Mouse (Mus musculus) brown adipose tissue, adult 24 weeks (tissue): ENCODE measurements around the gene Birc5. TPM values are rescaled to one million over a fixed set of nuclear protein-coding genes. Genes with fewer than 3 reads are reported as not detected.

Source experiments
- H3K27ac ChIP-seq: fragments of 200-500 bp; replicated peaks from 2 replicates; pipeline ENCODE4 v1.5.1; 2012; ENCODE audit warnings: low read depth, mild to moderate bottlenecking, low read length
- H3K4me1 ChIP-seq: fragments of 200-500 bp; 2 replicates; pipeline ENCODE4 v1.6.1; 2012; ENCODE audit warnings: low read length, mixed read lengths; ENCODE audit not compliant: control insufficient read depth, insufficient read depth, insufficient read length
- H3K4me3 ChIP-seq: fragments of 200-500 bp; 2 replicates; pipeline ENCODE4 v1.5.1; 2012; ENCODE audit warnings: low read depth, mild to moderate bottlenecking, low read length, moderate library complexity; ENCODE audit not compliant: insufficient read depth
- polyA plus RNA-seq: library from polyadenylated mRNA; stranded (reverse); fragments of >200 nt; gene quantifications from 2 replicates; pipeline ENCODE4 v1.2.4, GENCODE M21; 2012; ENCODE audit not compliant: missing spikeins, insufficient read depth, insufficient read length

Gene Birc5
- polyA plus RNA-seq, 1 experiment, result 1.1 TPM

GRCm38 (mm10) chr11:117858392-117858791 lies 9.3 kb downstream of the Birc5 start:
- Histone ChIP-seq H3K27ac (no peak overlapping the region), H3K4me1 (no peaks in the 10 kb centered on the region), H3K4me3 (no peak overlapping the region)

GRCm38 (mm10) chr11:117860601-117861000 lies 11.6 kb downstream of the Birc5 start, which contains the start of gene Tmem235:
Gene Tmem235 (plus strand): TSS chr11:117860752.
- H3K4me3 ChIP-seq, result no peak within 1 kb of the TSS
- H3K4me1 ChIP-seq, result no peaks in the 10 kb centered on the region
- no peak within 1 kb of the TSS for H3K27ac ChIP-seq

- Histone ChIP-seq H3K27ac (no peak overlapping the region), H3K4me3 (no peak overlapping the region), H3K4me1 (no peaks in the 10 kb centered on the region)
Observed at GRCm38 (mm10) chr11:117863174-117863856, 14.3 kb downstream of the Birc5 start.

- no peak overlapping the region for H3K4me3 ChIP-seq
- H3K27ac ChIP-seq, result no peak overlapping the region
- H3K4me1 ChIP-seq, result no peaks in the 10 kb centered on the region
Observed at GRCm38 (mm10) chr11:117864805-117865204, 15.8 kb downstream of the Birc5 start.

GRCm38 (mm10) chr11:117865988-117866387 lies 16.9 kb downstream of the Birc5 start:
- no peak overlapping the region for H3K27ac ChIP-seq
- H3K4me1 ChIP-seq, result no peaks in the 10 kb centered on the region
- H3K4me3 ChIP-seq, result no peak overlapping the region

- Histone ChIP-seq H3K4me3 (no peak overlapping the region), H3K4me1 (no peaks in the 10 kb centered on the region), H3K27ac (no peak overlapping the region)
Observed at GRCm38 (mm10) chr11:117870688-117871365, 21.8 kb downstream of the Birc5 start.

GRCm38 (mm10) chr11:117871376-117871775 lies 22.3 kb downstream of the Birc5 start:
- Histone ChIP-seq H3K4me1 (no peaks in the 10 kb centered on the region), H3K27ac (no peak overlapping the region)

GRCm38 (mm10) chr11:117871911-117872584 lies 23.0 kb downstream of the Birc5 start:
- H3K4me1 ChIP-seq, result no peaks in the 10 kb centered on the region
- no peak overlapping the region for H3K4me3 ChIP-seq
- no peak overlapping the region for H3K27ac ChIP-seq

More at GRCm38 (mm10) chr11:117871376-117871775, 22.3 kb downstream of the Birc5 start:
- no peak overlapping the region for H3K4me3 ChIP-seq

GRCm38 (mm10) chr11:117872861-117873608 lies 24.0 kb downstream of the Birc5 start, which contains the start of gene Tha1:
Gene Tha1 (minus strand): TSS chr11:117873481.
- Histone ChIP-seq H3K27ac (peak within 1 kb of the TSS; percentile 40), H3K4me3 (peak within 1 kb of the TSS; percentile 90), H3K4me1 (no peaks in the 10 kb centered on the region)

GRCm38 (mm10) chr11:117874419-117874818 lies 25.4 kb downstream of the Birc5 start:
- H3K4me3 ChIP-seq, result no peak overlapping the region
- peaks cover under 1% of the 10 kb centered on the region; the same call in 1 of the 2 replicates for H3K4me1 ChIP-seq
- no peak overlapping the region for H3K27ac ChIP-seq

GRCm38 (mm10) chr11:117875681-117876080 lies 26.6 kb downstream of the Birc5 start:
- Histone ChIP-seq H3K27ac (no peak overlapping the region), H3K4me1 (peaks cover 3% of the 10 kb centered on the region)

GRCm38 (mm10) chr11:117877917-117878745 lies 29.1 kb downstream of the Birc5 start:
- Histone ChIP-seq H3K4me3 (no peak overlapping the region), H3K27ac (peak overlapping the region; percentile 59; the same call in 1 of the 2 replicates), H3K4me1 (peaks cover 14% of the 10 kb centered on the region)

More at GRCm38 (mm10) chr11:117875681-117876080, 26.6 kb downstream of the Birc5 start:
- no peak overlapping the region for H3K4me3 ChIP-seq

GRCm38 (mm10) chr11:117878892-117879291 lies 29.8 kb downstream of the Birc5 start:
- peaks cover 14% of the 10 kb centered on the region for H3K4me1 ChIP-seq
- no peak overlapping the region for H3K27ac ChIP-seq
- no peak overlapping the region for H3K4me3 ChIP-seq

- H3K27ac ChIP-seq, result no peak overlapping the region
- peaks cover 14% of the 10 kb centered on the region for H3K4me1 ChIP-seq
- no peak overlapping the region for H3K4me3 ChIP-seq
Observed at GRCm38 (mm10) chr11:117879676-117880075, 30.6 kb downstream of the Birc5 start.
